Mouse (Mus musculus): ENCODE measurements around the gene Polk. TPM values are rescaled to one million over a fixed set of nuclear protein-coding genes. Genes with fewer than 3 reads are reported as not detected.

Gene Polk
- 32.2 TPM for polyA plus RNA-seq (2014; fragmentation: Illumina TruSeq; extraction: RNeasy Lipid Tissue Mini Kit (QIAGEN cat#74804); ENCODE audit: low read depth, low replicate concordance)

GRCm38 (mm10) chr13:96542081-96542889 is at the start of gene Polk, which contains the start of gene Col4a3bp:
Gene Polk, minus strand, starts transcription at chr13:96542579.
Gene Col4a3bp, plus strand, starts transcription at chr13:96542618.

GRCm38 (mm10) chr13:96490433-96490832 is 51.9 kb downstream of the Polk start, which contains the start of gene Gm17622:
Gene Gm17622, plus strand, starts transcription at chr13:96490733.

GRCm38 (mm10) chr13:96470957-96471356 is 71.4 kb downstream of the Polk start, which contains the start of gene Ankdd1b:
Gene Ankdd1b, minus strand, starts transcription at chr13:96471198.

Other genes starting within 250 kb of the Polk start
- gene Poc5, start 154.3 kb downstream of the Polk start, polyA plus RNA-seq (2014; fragmentation: Illumina TruSeq; extraction: RNeasy Lipid Tissue Mini Kit (QIAGEN cat#74804); ENCODE audit: low read depth, low replicate concordance) = 10.5 TPM
- 4.0 TPM for gene Ankdd1b, start 71.4 kb downstream of the Polk start, polyA plus RNA-seq (2014; fragmentation: Illumina TruSeq; extraction: RNeasy Lipid Tissue Mini Kit (QIAGEN cat#74804); ENCODE audit: low read depth, low replicate concordance)
- gene Gm17622, start 51.8 kb downstream of the Polk start, polyA plus RNA-seq (2014; fragmentation: Illumina TruSeq; extraction: RNeasy Lipid Tissue Mini Kit (QIAGEN cat#74804); ENCODE audit: low read depth, low replicate concordance) = not detected
- gene Col4a3bp, start within 50 bp of the Polk start, polyA plus RNA-seq (2014; fragmentation: Illumina TruSeq; extraction: RNeasy Lipid Tissue Mini Kit (QIAGEN cat#74804); ENCODE audit: low read depth, low replicate concordance) = 180 TPM
- 66.8 TPM for gene Hmgcr, start 128.4 kb upstream of the Polk start, polyA plus RNA-seq (2014; fragmentation: Illumina TruSeq; extraction: RNeasy Lipid Tissue Mini Kit (QIAGEN cat#74804); ENCODE audit: low read depth, low replicate concordance)
- gene Ankrd31, start 205.7 kb upstream of the Polk start, polyA plus RNA-seq (2014; fragmentation: Illumina TruSeq; extraction: RNeasy Lipid Tissue Mini Kit (QIAGEN cat#74804); ENCODE audit: low read depth, low replicate concordance) = not detected